Mouse (Mus musculus): ENCODE results near the gene Tmem41b.

Tmem41b gene

GRCm38 (mm10) chr7:109975966-109976715 is 10.6 kb downstream of the Tmem41b start:
- DNase-seq: no peak

- no peak for DNase-seq
Observed at GRCm38 (mm10) chr7:109969542-109969941, 17.2 kb downstream of the Tmem41b start.

- DNase-seq: peak; percentile 14
Observed at GRCm38 (mm10) chr7:109968924-109969450, 17.7 kb downstream of the Tmem41b start.

GRCm38 (mm10) chr7:109967805-109968579 is 18.7 kb downstream of the Tmem41b start:
- no peak for DNase-seq

GRCm38 (mm10) chr7:109965658-109966057 is 21.1 kb downstream of the Tmem41b start:
- DNase-seq: peak; percentile 26

GRCm38 (mm10) chr7:109963707-109964106 is 23.0 kb downstream of the Tmem41b start:
- peak; percentile 24 for DNase-seq

GRCm38 (mm10) chr7:109962596-109962995 is 24.1 kb downstream of the Tmem41b start:
- no peak for DNase-seq

- no peak for DNase-seq
Observed at GRCm38 (mm10) chr7:109961570-109961969, 25.2 kb downstream of the Tmem41b start.

- DNase-seq: no peak
Observed at GRCm38 (mm10) chr7:109960613-109961154, 26.0 kb downstream of the Tmem41b start.

GRCm38 (mm10) chr7:109959716-109960612 is 26.8 kb downstream of the Tmem41b start, which contains the start of gene Dennd5a:
Gene Dennd5a (minus strand): TSS chr7:109960470.
- peak; percentile 67 for DNase-seq

GRCm38 (mm10) chr7:109958843-109959715 is 27.6 kb downstream of the Tmem41b start:
- peak; percentile 20 for DNase-seq

GRCm38 (mm10) chr7:109957996-109958789 is 28.5 kb downstream of the Tmem41b start:
- no peak for DNase-seq

- no peak for DNase-seq
Observed at GRCm38 (mm10) chr7:109954622-109955401, 31.9 kb downstream of the Tmem41b start.

GRCm38 (mm10) chr7:109951297-109951696 is 35.4 kb downstream of the Tmem41b start:
- no peak for DNase-seq

GRCm38 (mm10) chr7:109944421-109945034 is 42.2 kb downstream of the Tmem41b start:
- no peak for DNase-seq

- no peak for DNase-seq
Observed at GRCm38 (mm10) chr7:109929628-109930027, 57.1 kb downstream of the Tmem41b start.

GRCm38 (mm10) chr7:109928365-109928764 is 58.4 kb downstream of the Tmem41b start:
- DNase-seq: no peak

GRCm38 (mm10) chr7:109924965-109925364 is 61.8 kb downstream of the Tmem41b start:
- DNase-seq: no peak

- DNase-seq: no peak
Observed at GRCm38 (mm10) chr7:109922889-109923288, 63.8 kb downstream of the Tmem41b start.

Data from thymus, postnatal 4 days (tissue).